Mouse (Mus musculus): Measurements from ENCODE around the gene Dock1.

DNA sequence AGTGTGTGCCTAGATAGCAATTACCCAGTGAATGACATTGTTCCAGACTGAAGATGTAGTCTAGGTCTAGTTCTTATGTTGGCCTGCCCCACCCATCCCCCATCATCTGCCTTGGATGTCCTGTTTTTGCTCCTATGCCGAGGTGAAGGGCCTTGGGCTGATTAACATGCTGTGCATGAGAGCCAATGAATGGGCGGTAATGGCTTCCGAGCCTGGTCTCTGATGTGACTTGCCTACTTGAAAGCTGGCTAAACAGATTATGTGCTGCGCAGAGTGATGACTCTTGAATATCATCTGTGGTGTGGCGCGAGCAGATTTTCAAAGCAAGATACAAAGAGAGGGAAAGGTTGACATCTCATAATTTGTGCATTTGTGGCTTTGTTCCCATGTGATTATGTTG, 191.5 kb downstream of the Dock1 start:
- TF ChIP-seq CTCF (IDR thresholded peaks at IDR 0.05; ENCODE audit: low read depth, low read length), result no peak
- no peak for TF ChIP-seq POLR2A (IDR thresholded peaks at IDR 0.05; ENCODE audit: insufficient read depth, low read length)
